Mouse (Mus musculus): ENCODE results near the gene Pou2af1. TPM values are rescaled to one million over a fixed set of nuclear protein-coding genes. Genes with fewer than 3 reads are reported as not detected.

Gene Pou2af1
- polyA plus RNA-seq, 1 experiment from 2014 or later, result not detected

GRCm38 (mm10) chr9:51178297-51178696 lies 35.2 kb upstream of the Pou2af1 start:
- no peaks in the 10 kb centered on the region for H3K27me3 ChIP-seq (ENCODE audit: control insufficient read depth, insufficient read depth, low read length)
- no peak overlapping the region for H3K27ac ChIP-seq (ENCODE audit: low read depth, low read length)
- no peaks in the 10 kb centered on the region for H3K36me3 ChIP-seq (ENCODE audit: control insufficient read depth, insufficient read depth, low read length)
- no peak overlapping the region for H3K4me2 ChIP-seq (ENCODE audit: low read depth, low read length)
- H3K4me3 ChIP-seq (ENCODE audit: low read depth, low read length), result no peak overlapping the region
- WGBS, result 98% methylated on average over 1 of the region's 1 CpGs
- no peak for ATAC-seq (ENCODE audit: low read depth)
- H3K9ac ChIP-seq (replicated peaks; ENCODE audit: low read depth, low read length), result no peak overlapping the region
- no peaks in the 10 kb centered on the region for H3K4me1 ChIP-seq (ENCODE audit: control insufficient read depth, insufficient read depth, low read length)
- H3K9me3 ChIP-seq (ENCODE audit: control insufficient read depth, low read length), result no peaks in the 10 kb centered on the region

- H3K36me3 ChIP-seq (ENCODE audit: control insufficient read depth, insufficient read depth, low read length), result no peaks in the 10 kb centered on the region
- no peak overlapping the region for H3K4me3 ChIP-seq (ENCODE audit: low read depth, low read length)
- no peak overlapping the region for H3K9ac ChIP-seq (replicated peaks; ENCODE audit: low read depth, low read length)
- H3K27me3 ChIP-seq (ENCODE audit: control insufficient read depth, insufficient read depth, low read length), result no peaks in the 10 kb centered on the region
- 68% methylated on average over 5 of the region's 5 CpGs for WGBS
- no peak overlapping the region for H3K4me2 ChIP-seq (ENCODE audit: low read depth, low read length)
- H3K9me3 ChIP-seq (ENCODE audit: control insufficient read depth, low read length), result no peaks in the 10 kb centered on the region
- no peak for ATAC-seq (ENCODE audit: low read depth)
- no peaks in the 10 kb centered on the region for H3K4me1 ChIP-seq (ENCODE audit: control insufficient read depth, insufficient read depth, low read length)
- H3K27ac ChIP-seq (ENCODE audit: low read depth, low read length), result no peak overlapping the region
Observed at GRCm38 (mm10) chr9:51180621-51181020, 32.9 kb upstream of the Pou2af1 start.

- Histone ChIP-seq H3K27ac (ENCODE audit: low read depth, low read length) (no peak overlapping the region), H3K4me2 (ENCODE audit: low read depth, low read length) (no peak overlapping the region), H3K4me3 (ENCODE audit: low read depth, low read length) (no peak overlapping the region), H3K9me3 (ENCODE audit: control insufficient read depth, low read length) (no peaks in the 10 kb centered on the region), H3K4me1 (ENCODE audit: control insufficient read depth, insufficient read depth, low read length) (no peaks in the 10 kb centered on the region), H3K36me3 (ENCODE audit: control insufficient read depth, insufficient read depth, low read length) (no peaks in the 10 kb centered on the region), H3K27me3 (ENCODE audit: control insufficient read depth, insufficient read depth, low read length) (no peaks in the 10 kb centered on the region), H3K9ac (replicated peaks; ENCODE audit: low read depth, low read length) (no peak overlapping the region)
- WGBS, result 89% methylated on average over 15 of the region's 15 CpGs
- no peak for ATAC-seq (ENCODE audit: low read depth)
Observed at GRCm38 (mm10) chr9:51182716-51183710, 30.5 kb upstream of the Pou2af1 start.

- 83% methylated on average over 4 of the region's 4 CpGs for WGBS
- no peaks in the 10 kb centered on the region for H3K36me3 ChIP-seq (ENCODE audit: control insufficient read depth, insufficient read depth, low read length)
- no peak overlapping the region for H3K27ac ChIP-seq (ENCODE audit: low read depth, low read length)
- H3K9ac ChIP-seq (replicated peaks; ENCODE audit: low read depth, low read length), result no peak overlapping the region
- H3K9me3 ChIP-seq (ENCODE audit: control insufficient read depth, low read length), result no peaks in the 10 kb centered on the region
- H3K4me2 ChIP-seq (ENCODE audit: low read depth, low read length), result no peak overlapping the region
- H3K4me1 ChIP-seq (ENCODE audit: control insufficient read depth, insufficient read depth, low read length), result no peaks in the 10 kb centered on the region
- no peak for ATAC-seq (ENCODE audit: low read depth)
- no peak overlapping the region for H3K4me3 ChIP-seq (ENCODE audit: low read depth, low read length)
- no peaks in the 10 kb centered on the region for H3K27me3 ChIP-seq (ENCODE audit: control insufficient read depth, insufficient read depth, low read length)
Observed at GRCm38 (mm10) chr9:51185386-51185785, 28.1 kb upstream of the Pou2af1 start.

GRCm38 (mm10) chr9:51185871-51186270 lies 27.6 kb upstream of the Pou2af1 start:
- no peak overlapping the region for H3K9ac ChIP-seq (replicated peaks; ENCODE audit: low read depth, low read length)
- ATAC-seq (ENCODE audit: low read depth), result no peak
- no peak overlapping the region for H3K27ac ChIP-seq (ENCODE audit: low read depth, low read length)
- WGBS, result 81% methylated on average over 5 of the region's 5 CpGs
- no peaks in the 10 kb centered on the region for H3K9me3 ChIP-seq (ENCODE audit: control insufficient read depth, low read length)
- no peak overlapping the region for H3K4me2 ChIP-seq (ENCODE audit: low read depth, low read length)
- H3K27me3 ChIP-seq (ENCODE audit: control insufficient read depth, insufficient read depth, low read length), result no peaks in the 10 kb centered on the region
- no peak overlapping the region for H3K4me3 ChIP-seq (ENCODE audit: low read depth, low read length)
- H3K4me1 ChIP-seq (ENCODE audit: control insufficient read depth, insufficient read depth, low read length), result no peaks in the 10 kb centered on the region
- no peaks in the 10 kb centered on the region for H3K36me3 ChIP-seq (ENCODE audit: control insufficient read depth, insufficient read depth, low read length)

GRCm38 (mm10) chr9:51190655-51191054 lies 22.9 kb upstream of the Pou2af1 start:
- no peak overlapping the region for H3K4me2 ChIP-seq (ENCODE audit: low read depth, low read length)
- no peaks in the 10 kb centered on the region for H3K9me3 ChIP-seq (ENCODE audit: control insufficient read depth, low read length)
- H3K4me3 ChIP-seq (ENCODE audit: low read depth, low read length), result no peak overlapping the region
- no peaks in the 10 kb centered on the region for H3K4me1 ChIP-seq (ENCODE audit: control insufficient read depth, insufficient read depth, low read length)
- 82% methylated on average over 3 of the region's 3 CpGs for WGBS
- H3K27ac ChIP-seq (ENCODE audit: low read depth, low read length), result no peak overlapping the region
- no peak overlapping the region for H3K9ac ChIP-seq (replicated peaks; ENCODE audit: low read depth, low read length)
- no peaks in the 10 kb centered on the region for H3K27me3 ChIP-seq (ENCODE audit: control insufficient read depth, insufficient read depth, low read length)
- H3K36me3 ChIP-seq (ENCODE audit: control insufficient read depth, insufficient read depth, low read length), result no peaks in the 10 kb centered on the region
- ATAC-seq (ENCODE audit: low read depth), result no peak

GRCm38 (mm10) chr9:51194790-51195189 lies 18.7 kb upstream of the Pou2af1 start:
- no peaks in the 10 kb centered on the region for H3K36me3 ChIP-seq (ENCODE audit: control insufficient read depth, insufficient read depth, low read length)
- no peak overlapping the region for H3K27ac ChIP-seq (ENCODE audit: low read depth, low read length)
- H3K9me3 ChIP-seq (ENCODE audit: control insufficient read depth, low read length), result no peaks in the 10 kb centered on the region
- no peaks in the 10 kb centered on the region for H3K27me3 ChIP-seq (ENCODE audit: control insufficient read depth, insufficient read depth, low read length)
- H3K4me3 ChIP-seq (ENCODE audit: low read depth, low read length), result no peak overlapping the region
- H3K4me1 ChIP-seq (ENCODE audit: control insufficient read depth, insufficient read depth, low read length), result no peaks in the 10 kb centered on the region
- no peak overlapping the region for H3K9ac ChIP-seq (replicated peaks; ENCODE audit: low read depth, low read length)
- H3K4me2 ChIP-seq (ENCODE audit: low read depth, low read length), result no peak overlapping the region
- no peak for ATAC-seq (ENCODE audit: low read depth)
- WGBS, result 71% methylated on average over 4 of the region's 4 CpGs

- Histone ChIP-seq H3K27ac (ENCODE audit: low read depth, low read length) (no peak overlapping the region), H3K9ac (replicated peaks; ENCODE audit: low read depth, low read length) (no peak overlapping the region), H3K4me3 (ENCODE audit: low read depth, low read length) (no peak overlapping the region), H3K4me1 (ENCODE audit: control insufficient read depth, insufficient read depth, low read length) (no peaks in the 10 kb centered on the region), H3K36me3 (ENCODE audit: control insufficient read depth, insufficient read depth, low read length) (no peaks in the 10 kb centered on the region), H3K4me2 (ENCODE audit: low read depth, low read length) (no peak overlapping the region), H3K27me3 (ENCODE audit: control insufficient read depth, insufficient read depth, low read length) (no peaks in the 10 kb centered on the region), H3K9me3 (ENCODE audit: control insufficient read depth, low read length) (no peaks in the 10 kb centered on the region)
- ATAC-seq (ENCODE audit: low read depth), result no peak
- WGBS, result 92% methylated on average over 2 of the region's 2 CpGs
Observed at GRCm38 (mm10) chr9:51208974-51209332, 4.6 kb upstream of the Pou2af1 start.

GRCm38 (mm10) chr9:51211191-51211590 lies 2.3 kb upstream of the Pou2af1 start:
- Histone ChIP-seq H3K27ac (ENCODE audit: low read depth, low read length) (no peak overlapping the region), H3K9ac (replicated peaks; ENCODE audit: low read depth, low read length) (no peak overlapping the region), H3K4me2 (ENCODE audit: low read depth, low read length) (no peak overlapping the region), H3K9me3 (ENCODE audit: control insufficient read depth, low read length) (no peaks in the 10 kb centered on the region), H3K36me3 (ENCODE audit: control insufficient read depth, insufficient read depth, low read length) (no peaks in the 10 kb centered on the region), H3K4me3 (ENCODE audit: low read depth, low read length) (no peak overlapping the region), H3K4me1 (ENCODE audit: control insufficient read depth, insufficient read depth, low read length) (no peaks in the 10 kb centered on the region), H3K27me3 (ENCODE audit: control insufficient read depth, insufficient read depth, low read length) (no peaks in the 10 kb centered on the region)
- ATAC-seq (ENCODE audit: low read depth), result no peak
- 73% methylated on average over 6 of the region's 6 CpGs for WGBS

Measured in neural tube, embryonic 14.5 days (tissue).